Mouse (Mus musculus) cerebellum, adult 2 months (tissue): ENCODE measurements around the gene Hsf3. TPM values are rescaled to one million over a fixed set of nuclear protein-coding genes. Genes with fewer than 3 reads are reported as not detected.
"Not testable (repeated sequence)": the region's sequence is repeated elsewhere in the genome, so short reads cannot be mapped to it uniquely, and the experiment has no call there.

Experiments used
- DNase-seq, 2 experiments: peaks; one replicate each; pipeline ENCODE4 v3.0.0; 2021
- H3K27ac ChIP-seq: fragments of 200-500 bp; 2 replicates; pipeline ENCODE4 v1.5.1; 2012; ENCODE audit warnings: low read length, control low read depth, inconsistent platforms; ENCODE audit not compliant: insufficient read depth
- H3K27me3 ChIP-seq: fragments of 200-500 bp; 2 replicates; pipeline ENCODE4 v1.6.1; 2012; ENCODE audit warnings: inconsistent platforms, mild to moderate bottlenecking, low read length, moderate library complexity; ENCODE audit not compliant: control insufficient read depth, insufficient read depth
- H3K4me1 ChIP-seq: fragments of 200-500 bp; 2 replicates; pipeline ENCODE4 v1.6.1; 2011; ENCODE audit warnings: low read length; ENCODE audit not compliant: control insufficient read depth, insufficient read depth
- H3K4me3 ChIP-seq: fragments of 200-500 bp; replicated peaks from 2 replicates; pipeline ENCODE3; 2011; ENCODE audit warnings: mild to moderate bottlenecking, low read depth, low read length, control low read depth; ENCODE audit not compliant: insufficient read depth
- CTCF ChIP-seq: fragments of 200-500 bp; IDR thresholded peaks from 2 replicates; pipeline ENCODE4 v1.5.1; 2011; ENCODE audit warnings: low read depth, mild to moderate bottlenecking, control low read depth, low read length, moderate library complexity, borderline replicate concordance; ENCODE audit not compliant: insufficient read depth
- POLR2A ChIP-seq: fragments of 200-500 bp; IDR thresholded peaks from 2 replicates; pipeline ENCODE4 v1.6.1; 2011; ENCODE audit warnings: low read length, control low read depth, borderline replicate concordance; ENCODE audit not compliant: insufficient read depth
- WGBS: fragments of 180-500 bp; shearing (Covaris S2); methylation state at CpG from one replicate; pipeline ENCODE4 v1.1.7; 2018; 5-methylcytosine and 5-hydroxymethylcytosine counted together
- polyA plus RNA-seq: library from polyadenylated mRNA; depleted of rRNA; stranded (reverse); fragments of >200 nt; gene quantifications from 2 replicates; pipeline ENCODE4 v1.2.3, GENCODE M21; 2012; rRNA removed

Gene Hsf3
- 0.08 TPM in 1 of 2 replicates, not detected in the other for polyA plus RNA-seq

- no peaks in the 10 kb centered on the region for H3K27me3 ChIP-seq
- WGBS, result 9% methylated on average over 9 of the region's 9 CpGs
- no peak for TF ChIP-seq POLR2A
- TF ChIP-seq CTCF, result no peak
- no peak within 1 kb of the TSS for H3K27ac ChIP-seq
- no peak for DNase-seq
- no peak within 1 kb of the TSS for H3K4me3 ChIP-seq
- H3K4me1 ChIP-seq, result no peaks in the 10 kb centered on the region
Measured at GRCm38 (mm10) chrX:96456201-96456963, at the start of gene Hsf3. TSS of gene Hsf3 (minus strand) at chrX:96456294.

DNA sequence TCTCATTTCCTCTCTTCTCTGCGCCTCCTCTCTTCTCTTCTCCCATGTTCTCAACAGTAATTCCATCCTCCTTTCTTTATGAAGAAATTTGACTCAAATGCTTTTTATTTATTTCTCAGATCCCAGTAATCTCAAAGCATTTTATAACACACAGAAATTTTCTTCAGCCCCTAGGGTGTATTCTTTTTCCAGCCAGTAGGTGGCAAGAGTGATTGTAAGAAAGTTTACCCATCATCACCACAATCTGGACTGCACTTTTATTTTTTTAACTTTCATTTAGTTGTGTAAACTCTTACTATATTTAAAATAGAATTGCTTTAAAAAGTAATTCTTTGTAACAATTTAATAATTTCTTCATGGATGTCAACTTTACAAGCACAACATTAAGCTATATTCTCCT lies 45.5 kb upstream of the Hsf3 start:
- Histone ChIP-seq H3K27ac (no peak overlapping the region), H3K4me3 (no peak overlapping the region), H3K4me1 (no peaks in the 10 kb centered on the region), H3K27me3 (no peaks in the 10 kb centered on the region)
- DNase-seq, result no peak
- TF ChIP-seq POLR2A, result no peak
- TF ChIP-seq CTCF, result no peak
- 65% methylated on average over 1 of the region's 1 CpGs for WGBS

DNA sequence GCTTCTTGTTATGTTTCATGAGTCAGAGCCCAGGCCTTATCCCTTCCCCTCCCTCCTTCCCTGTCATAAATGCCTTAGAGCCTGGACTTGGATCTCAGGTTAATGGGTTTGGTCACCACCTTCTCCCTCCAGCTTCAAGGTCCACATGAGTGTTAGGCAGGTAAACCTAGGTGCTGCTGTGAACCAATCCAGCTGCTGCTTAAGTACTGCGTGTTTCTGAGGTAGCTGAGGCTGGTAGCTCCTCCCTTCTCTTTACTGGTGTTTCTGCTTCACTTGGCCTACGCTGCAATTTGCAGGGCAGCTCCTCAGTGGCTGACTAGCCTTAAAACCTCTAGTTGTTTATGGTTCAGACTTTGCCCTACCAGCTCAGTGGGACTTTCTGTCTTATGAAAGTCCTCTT lies 945 bp downstream of the Hsf3 start, which contains the start of gene Heph:
Gene Heph, plus strand, starts transcription at position 211 of the 400 bp plus-strand sequence.
- DNase-seq, result no peak
- 46% methylated on average over 2 of the region's 2 CpGs for WGBS
- Histone ChIP-seq H3K27ac (no peak within 1 kb of the TSS), H3K4me1 (no peaks in the 10 kb centered on the region), H3K27me3 (no peaks in the 10 kb centered on the region), H3K4me3 (no peak within 1 kb of the TSS)
- TF ChIP-seq CTCF (no peak), POLR2A (no peak)

- no peaks in the 10 kb centered on the region for H3K27me3 ChIP-seq
- H3K4me3 ChIP-seq, result no peak overlapping the region
- no peak for DNase-seq
- no peak overlapping the region for H3K27ac ChIP-seq
- no peaks in the 10 kb centered on the region for H3K4me1 ChIP-seq
- TF ChIP-seq CTCF (no peak), POLR2A (no peak)
Measured at GRCm38 (mm10) chrX:96419383-96419782, 36.7 kb downstream of the Hsf3 start.

GRCm38 (mm10) chrX:96417733-96418132 lies 38.4 kb downstream of the Hsf3 start:
- Histone ChIP-seq H3K4me3 (no peak overlapping the region), H3K27me3 (no peaks in the 10 kb centered on the region), H3K27ac (no peak overlapping the region), H3K4me1 (no peaks in the 10 kb centered on the region)
- 64% methylated on average over 1 of the region's 1 CpGs for WGBS
- no peak for DNase-seq
- no peak for TF ChIP-seq POLR2A
- no peak for TF ChIP-seq CTCF

GRCm38 (mm10) chrX:96416970-96417369 lies 39.1 kb downstream of the Hsf3 start:
- no peaks in the 10 kb centered on the region for H3K27me3 ChIP-seq
- TF ChIP-seq CTCF, result no peak
- no peak for TF ChIP-seq POLR2A
- H3K4me3 ChIP-seq, result no peak overlapping the region
- no peak for DNase-seq
- no peaks in the 10 kb centered on the region for H3K4me1 ChIP-seq
- WGBS, result 96% methylated on average over 1 of the region's 1 CpGs
- no peak overlapping the region for H3K27ac ChIP-seq

- not testable (repeated sequence) for H3K4me1 ChIP-seq, DNase-seq, H3K27me3 ChIP-seq, H3K27ac ChIP-seq, H3K4me3 ChIP-seq
- WGBS, result 77% methylated on average over 4 of the region's 4 CpGs
Measured at GRCm38 (mm10) chrX:96415351-96415750, 40.7 kb downstream of the Hsf3 start.

DNA sequence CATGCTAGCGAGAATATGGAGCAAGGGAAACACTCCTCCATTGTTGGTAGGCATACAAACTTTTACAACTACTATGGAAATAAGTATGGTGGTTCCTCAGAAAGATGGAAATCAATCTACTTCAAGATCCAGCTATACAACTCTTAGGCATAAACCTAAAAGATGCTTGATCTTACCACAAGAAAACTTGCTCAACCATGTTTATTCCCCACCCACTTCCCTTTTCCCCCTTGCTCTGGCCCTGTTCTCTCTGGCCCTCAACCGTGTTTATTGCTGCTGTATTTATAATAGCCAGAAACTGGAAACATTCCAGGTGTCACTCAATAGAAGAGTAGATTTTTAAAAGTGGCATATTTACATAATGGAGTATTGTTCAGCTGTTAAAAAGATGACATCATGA lies 117.0 kb downstream of the Hsf3 start:
- no peak for TF ChIP-seq CTCF
- TF ChIP-seq POLR2A, result no peak
- WGBS, result 49% methylated on average over 2 of the region's 2 CpGs

GRCm38 (mm10) chrX:96329764-96330163 lies 126.3 kb downstream of the Hsf3 start:
- H3K4me3 ChIP-seq, result no peak overlapping the region

More for the DNA sequence above, 117.0 kb downstream of the Hsf3 start:
- DNase-seq, result no peak
- H3K4me1 ChIP-seq, result no peaks in the 10 kb centered on the region
- H3K27me3 ChIP-seq, result no peaks in the 10 kb centered on the region
- H3K4me3 ChIP-seq, result no peak overlapping the region
- H3K27ac ChIP-seq, result no peak overlapping the region

More at GRCm38 (mm10) chrX:96329764-96330163, 126.3 kb downstream of the Hsf3 start:
- no peak for DNase-seq
- 50% methylated on average over 4 of the region's 4 CpGs for WGBS
- H3K27ac ChIP-seq, result no peak overlapping the region
- TF ChIP-seq CTCF, result no peak
- no peak for TF ChIP-seq POLR2A
- no peaks in the 10 kb centered on the region for H3K4me1 ChIP-seq
- H3K27me3 ChIP-seq, result no peaks in the 10 kb centered on the region
